Mouse (Mus musculus) kidney, adult 2 months (tissue): ENCODE data around the gene Cd8a.

Experiments
- CTCF ChIP-seq: fragments of 200-500 bp; conservative IDR thresholded peaks from 2 replicates; pipeline ENCODE4 v1.5.1; 2011; ENCODE audit warnings: low read depth, mild to moderate bottlenecking, control low read depth, low read length, moderate library complexity, mixed read lengths; ENCODE audit not compliant: insufficient read depth, insufficient read length
- POLR2A ChIP-seq: fragments of 200-500 bp; IDR thresholded peaks from one replicate; pipeline ENCODE4 v1.6.1; 2011; ENCODE audit warnings: low read depth, low read length, control low read depth

DNA sequence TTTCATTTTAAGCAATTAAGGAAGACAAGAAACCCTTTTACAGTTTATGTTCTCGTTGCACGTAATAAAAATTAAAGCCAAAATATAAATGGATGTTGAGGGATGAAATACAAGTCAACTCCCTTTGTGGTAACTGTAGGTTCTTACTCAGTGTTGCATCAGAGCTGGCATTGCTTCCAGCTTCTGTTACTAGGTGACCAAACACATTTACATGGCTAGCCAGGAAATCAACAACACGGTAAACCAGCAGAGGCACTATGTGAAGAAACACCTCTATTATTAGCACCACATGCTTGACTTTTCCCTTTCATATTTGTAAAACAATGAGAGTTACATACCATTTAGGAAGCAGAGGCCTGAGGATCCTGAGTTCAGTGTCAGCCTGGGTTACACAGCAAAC, 45.6 kb downstream of the Cd8a start:
- TF ChIP-seq POLR2A (no peak), CTCF (no peak)
